In genomic region chr3:28049526-28049925, GRCm38 (mm10) we compare ENCODE assay signal across 19 mouse cellular contexts.
DNase-seq lines count a peak whose midpoint lies in the region; ATAC-seq and TF ChIP-seq lines count a peak whose summit lies in the region.
"Had no signal": no experiment of that assay in that cellular context is flagged by ENCODE, and none has a peak within 500 bp of the region (broad histone marks: within the 10 kb centered on the region; RNA-seq: fewer than 3 reads in every experiment).

No protein-coding gene starts in this region.

- ATAC-seq in lung, embryonic 16.5 days (ENCODE audit: low read depth): peak; percentile 88
- ATAC-seq: CD4-positive, CD25-positive, alpha-beta regulatory T cell, adult 4 months; forebrain, embryonic 13.5 days; forebrain, postnatal 0 days had no signal

- DNase-seq in heart, adult 11 months: peak; percentile 80
- DNase-seq in heart, adult 2 months: no peak
- peak; percentile 46 for DNase-seq in kidney, postnatal 10 days
- DNase-seq in kidney, postnatal 25 days: no peak
- no peak for DNase-seq in lung, postnatal 14 days
- DNase-seq in lung, postnatal 36 days: peak; percentile 18
- DNase-seq: adrenal gland, adult 8-10 months; adrenal gland, postnatal 36 days; B cell, adult 2 months; cerebellum, adult 2 months; cerebellum, postnatal 10 days; forebrain, postnatal 0 days; gastrocnemius, postnatal 14 days; heart, postnatal 14 days had no signal

- H3K9ac ChIP-seq in heart, adult 2 months (ENCODE audit: low read depth, low read length): no peak overlapping the region
- H3K9ac ChIP-seq in lung, embryonic 16.5 days (ENCODE audit: low read length): no peak overlapping the region
- H3K9ac ChIP-seq: forebrain, embryonic 13.5 days; forebrain, postnatal 0 days had no signal

- TF ChIP-seq CTCF in heart, adult 2 months (IDR thresholded peaks at IDR 0.05): no peak

- no peaks in the 10 kb centered on the region for H3K9me3 ChIP-seq in lung, embryonic 16.5 days (ENCODE audit: control insufficient read depth, low read length)
- H3K9me3 ChIP-seq: embryonic facial prominence, embryonic 10.5 days; forebrain, embryonic 13.5 days; G1E had no signal

- H3K27ac ChIP-seq in heart, adult 2 months: no peak overlapping the region
- peak overlapping the region; percentile 40; the same call in 1 of the 2 replicates for H3K27ac ChIP-seq in lung, embryonic 16.5 days (ENCODE audit: low read length)
- H3K27ac ChIP-seq: embryonic facial prominence, embryonic 10.5 days; forebrain, embryonic 13.5 days had no signal

- no peaks in the 10 kb centered on the region for H3K79me2 ChIP-seq in heart, adult 2 months (replicated peaks; ENCODE audit: control insufficient read depth, insufficient read depth, low read length)

- H3K36me3 ChIP-seq in heart, adult 2 months (ENCODE audit: control insufficient read depth, insufficient read depth, low read length): no peaks in the 10 kb centered on the region
- 0 out of 2 replicates have a peak, but pooled peaks cover 5% of the 10 kb centered on the region for H3K36me3 ChIP-seq in lung, embryonic 16.5 days (ENCODE audit: control insufficient read depth, insufficient read depth, low read length)
- H3K36me3 ChIP-seq: embryonic facial prominence, embryonic 10.5 days; G1E had no signal

- TF ChIP-seq EP300 in heart, adult 2 months (IDR thresholded peaks at IDR 0.05; ENCODE audit: insufficient read depth, low read depth, low read length): no peak

- no peak overlapping the region for H3K4me3 ChIP-seq in heart, adult 2 months
- no peak overlapping the region for H3K4me3 ChIP-seq in lung, embryonic 16.5 days (ENCODE audit: low read length)
- H3K4me3 ChIP-seq: embryonic facial prominence, embryonic 10.5 days; forebrain, embryonic 13.5 days had no signal

- H3K4me1 ChIP-seq in heart, adult 2 months (ENCODE audit: control insufficient read depth, insufficient read depth, low read length): no peaks in the 10 kb centered on the region
- H3K4me1 ChIP-seq in lung, embryonic 16.5 days (replicated peaks; ENCODE audit: control insufficient read depth, insufficient read depth, low read length): no peaks in the 10 kb centered on the region; the same call in 1 of the 2 replicates
- H3K4me1 ChIP-seq: embryonic facial prominence, embryonic 10.5 days had no signal

- H3K27me3 ChIP-seq in heart, adult 2 months (ENCODE audit: control insufficient read depth, insufficient read depth, low read length): no peaks in the 10 kb centered on the region
- H3K27me3 ChIP-seq in lung, embryonic 16.5 days (ENCODE audit: control insufficient read depth, insufficient read depth, low read depth, low read length): no peaks in the 10 kb centered on the region
- H3K27me3 ChIP-seq: forebrain, embryonic 13.5 days had no signal

- WGBS in heart, adult 2 months: 73% methylated on average over 2 of the region's 2 CpGs
- 59% methylated on average over 2 of the region's 2 CpGs for WGBS in lung, embryonic 16.5 days

- TF ChIP-seq POLR2A in heart, adult 2 months (IDR thresholded peaks at IDR 0.05; ENCODE audit: insufficient read depth, low read depth, low read length): no peak

- intact Hi-C loops in heart, adult 2 months (cut with DNase I): no loop called here

- no peak overlapping the region for H3K4me2 ChIP-seq in lung, embryonic 16.5 days (ENCODE audit: low read depth, low read length)
- H3K4me2 ChIP-seq: forebrain, embryonic 13.5 days had no signal

Comparison
In these comparisons a context has a peak if more than half of its experiments do, and no peak if none do; other contexts are left out.
1. DNase-seq: peak in heart, adult 11 months (single experiment), kidney, postnatal 10 days (single experiment) and lung, postnatal 36 days (single experiment); none in heart, adult 2 months (0 of 2), kidney, postnatal 25 days (0 of 2) and lung, postnatal 14 days (single experiment).